Mouse (Mus musculus) kidney, postnatal 0 days (tissue): ENCODE measurements around the gene Eif3i. TPM values are rescaled to one million over a fixed set of nuclear protein-coding genes. Genes with fewer than 3 reads are reported as not detected.
A peak's percentile ranks its signal among the peaks of the same experiment; 100 is the strongest.

Experiments used
- ATAC-seq: fragments of 200-750 bp; cut with Nextera tagmentation; replicated peaks from 2 replicates; pipeline ENCODE4 v1.8.0; 2017; ENCODE audit warnings: low read depth, moderate number of reproducible peaks, moderate TSS enrichment, moderate library complexity; ENCODE audit not compliant: low FRiP score
- DNase-seq: peaks from one replicate; pipeline ENCODE4 v3.0.0-alpha.2; 2016; ENCODE audit warnings: low spot score
- H3K27ac ChIP-seq: fragments of 300-500 bp; sonication (generic); 2 replicates; pipeline ENCODE4 v1.5.1; 2014; ENCODE audit warnings: mild to moderate bottlenecking
- H3K27me3 ChIP-seq: fragments of 300-500 bp; sonication (generic); 2 replicates; pipeline ENCODE4 v1.6.1; 2014; ENCODE audit warnings: low read length, mixed read lengths; ENCODE audit not compliant: insufficient read depth
- H3K36me3 ChIP-seq: fragments of 300-500 bp; sonication (generic); 2 replicates; pipeline ENCODE4 v1.6.1; 2014; ENCODE audit warnings: low read length, mixed read lengths; ENCODE audit not compliant: insufficient read depth
- H3K4me1 ChIP-seq: fragments of 300-500 bp; sonication (generic); replicated peaks from 2 replicates; pipeline ENCODE4 v1.6.1; 2014; ENCODE audit warnings: antibody characterized with exemption, low read length, mixed read lengths; ENCODE audit not compliant: insufficient read depth
- H3K4me2 ChIP-seq: fragments of 300-500 bp; sonication (generic); 2 replicates; pipeline ENCODE4 v1.6.1; 2014; ENCODE audit warnings: mild to moderate bottlenecking, low read length, moderate library complexity, mixed read lengths
- H3K4me3 ChIP-seq: fragments of 300-500 bp; sonication (generic); replicated peaks from 2 replicates; pipeline ENCODE4 v1.5.1; 2014; ENCODE audit warnings: low read depth, low read length
- H3K9ac ChIP-seq: fragments of 300-500 bp; sonication (generic); 2 replicates; pipeline ENCODE4 v1.6.1; 2014; ENCODE audit warnings: low read depth, low read length
- H3K9me3 ChIP-seq: fragments of 300-500 bp; sonication (generic); replicated peaks from 2 replicates; pipeline ENCODE4 v1.6.1; 2016; ENCODE audit warnings: low read length, inconsistent platforms, mixed read lengths
- CTCF ChIP-seq: IDR thresholded peaks from 2 replicates; pipeline ENCODE4 v1.5.1; 2016; ENCODE audit warnings: antibody characterized with exemption, low read depth, mild to moderate bottlenecking, moderate library complexity
- whole genome bisulfite sequencing: fragments of 180-500 bp; shearing (Covaris S2); extraction: QIAGEN DNeasy Blood & Tissue Kit; methylation state at CpG from one replicate; pipeline ENCODE4 v1.1.7; 2014; 5-methylcytosine and 5-hydroxymethylcytosine counted together
- polyA plus RNA-seq: library from polyadenylated mRNA; unstranded; fragments of >200 nt; fragmentation: Nextera tagmentation; extraction: Ambion mirVana; gene quantifications from 2 replicates; pipeline ENCODE4 v1.2.1, GENCODE M21; 2015

The Eif3i gene
- polyA plus RNA-seq, 1 experiment from 2014 or later = 298 TPM

- Histone ChIP-seq H3K27me3 (no peaks in the 10 kb centered on the region), H3K9me3 (no peaks in the 10 kb centered on the region), H3K9ac (peak overlapping the region; percentile 72), H3K4me2 (peak overlapping the region; percentile 80), H3K27ac (peak overlapping the region; percentile 85), H3K4me1 (peaks cover 15% of the 10 kb centered on the region; the same call in 1 of the 2 replicates), H3K4me3 (peak overlapping the region; percentile 55), H3K36me3 (peaks cover 30% of the 10 kb centered on the region)
- ATAC-seq (no peak), DNase-seq (peak; percentile 41)
- TF ChIP-seq CTCF = no peak
- WGBS = 0% methylated on average over 17 of the region's 17 CpGs
Measured at GRCm38 (mm10) chr4:129640101-129640637, 39.7 kb upstream of the Eif3i start.

GRCm38 (mm10) chr4:129639221-129639620 is 38.8 kb upstream of the Eif3i start:
- Histone ChIP-seq H3K4me3 (no peak overlapping the region), H3K9ac (no peak overlapping the region), H3K9me3 (no peaks in the 10 kb centered on the region), H3K4me1 (peaks cover 15% of the 10 kb centered on the region; the same call in 1 of the 2 replicates), H3K4me2 (peak overlapping the region; percentile 80), H3K27ac (no peak overlapping the region), H3K27me3 (no peaks in the 10 kb centered on the region), H3K36me3 (peaks cover 37% of the 10 kb centered on the region)
- DNase-seq (no peak), ATAC-seq (no peak)
- TF ChIP-seq CTCF = no peak
- WGBS = 81% methylated on average over 15 of the region's 15 CpGs

GRCm38 (mm10) chr4:129633852-129634251 is 33.4 kb upstream of the Eif3i start:
- no peak overlapping the region for H3K27ac ChIP-seq
- H3K9me3 ChIP-seq = no peaks in the 10 kb centered on the region
- no peak overlapping the region for H3K4me2 ChIP-seq
- peaks cover 74% of the 10 kb centered on the region for H3K36me3 ChIP-seq
- H3K4me1 ChIP-seq = 0 out of 2 replicates have a peak, but pooled peaks cover 2% of the 10 kb centered on the region
- no peak for ATAC-seq
- 93% methylated on average over 6 of the region's 6 CpGs for WGBS
- no peak overlapping the region for H3K4me3 ChIP-seq
- DNase-seq = no peak
- no peak overlapping the region for H3K9ac ChIP-seq
- no peak for TF ChIP-seq CTCF
- H3K27me3 ChIP-seq = no peaks in the 10 kb centered on the region

GRCm38 (mm10) chr4:129631867-129632266 is 31.4 kb upstream of the Eif3i start:
- Histone ChIP-seq H3K27me3 (no peaks in the 10 kb centered on the region), H3K9ac (no peak overlapping the region), H3K27ac (no peak overlapping the region), H3K9me3 (no peaks in the 10 kb centered on the region), H3K36me3 (peaks cover 80% of the 10 kb centered on the region), H3K4me2 (no peak overlapping the region), H3K4me3 (no peak overlapping the region), H3K4me1 (no peaks in the 10 kb centered on the region)
- no peak for DNase-seq
- no peak for TF ChIP-seq CTCF
- 89% methylated on average over 12 of the region's 12 CpGs for WGBS
- ATAC-seq = no peak

- H3K4me3 ChIP-seq = no peak overlapping the region
- H3K9ac ChIP-seq = no peak overlapping the region
- WGBS = 66% methylated on average over 4 of the region's 4 CpGs
- H3K27me3 ChIP-seq = no peaks in the 10 kb centered on the region
- TF ChIP-seq CTCF = no peak
- ATAC-seq (no peak), DNase-seq (no peak)
- no peak overlapping the region for H3K4me2 ChIP-seq
- H3K36me3 ChIP-seq = peaks cover 76% of the 10 kb centered on the region
- H3K9me3 ChIP-seq = no peaks in the 10 kb centered on the region
- H3K27ac ChIP-seq = no peak overlapping the region
- no peaks in the 10 kb centered on the region for H3K4me1 ChIP-seq
Measured at GRCm38 (mm10) chr4:129630944-129631343, 30.5 kb upstream of the Eif3i start.

- Histone ChIP-seq H3K4me2 (no peak overlapping the region), H3K27me3 (no peaks in the 10 kb centered on the region), H3K4me3 (no peak overlapping the region), H3K27ac (no peak overlapping the region), H3K36me3 (peaks cover 40% of the 10 kb centered on the region), H3K9ac (no peak overlapping the region), H3K9me3 (no peaks in the 10 kb centered on the region), H3K4me1 (peaks cover 20% of the 10 kb centered on the region)
- WGBS = 76% methylated on average over 6 of the region's 6 CpGs
- ATAC-seq = no peak
- TF ChIP-seq CTCF = no peak
- no peak for DNase-seq
Measured at GRCm38 (mm10) chr4:129626035-129626434, 25.6 kb upstream of the Eif3i start.

- peak overlapping the region; percentile 84 for H3K4me2 ChIP-seq
- no peak for ATAC-seq
- no peak for TF ChIP-seq CTCF
- peaks cover 20% of the 10 kb centered on the region for H3K4me1 ChIP-seq
- no peaks in the 10 kb centered on the region for H3K9me3 ChIP-seq
- 43% methylated on average over 4 of the region's 4 CpGs for WGBS
- H3K36me3 ChIP-seq = peaks cover 35% of the 10 kb centered on the region
- H3K27me3 ChIP-seq = no peaks in the 10 kb centered on the region
- 0 out of 2 replicates have a peak overlapping the region, but pooled peaks have one; percentile 27 for H3K9ac ChIP-seq
- H3K27ac ChIP-seq = peak overlapping the region; percentile 93
- no peak overlapping the region for H3K4me3 ChIP-seq
- DNase-seq = no peak
Measured at GRCm38 (mm10) chr4:129625496-129625895, 25.0 kb upstream of the Eif3i start.
